Mouse (Mus musculus): ENCODE data around the gene Ubap2l.

DNA sequence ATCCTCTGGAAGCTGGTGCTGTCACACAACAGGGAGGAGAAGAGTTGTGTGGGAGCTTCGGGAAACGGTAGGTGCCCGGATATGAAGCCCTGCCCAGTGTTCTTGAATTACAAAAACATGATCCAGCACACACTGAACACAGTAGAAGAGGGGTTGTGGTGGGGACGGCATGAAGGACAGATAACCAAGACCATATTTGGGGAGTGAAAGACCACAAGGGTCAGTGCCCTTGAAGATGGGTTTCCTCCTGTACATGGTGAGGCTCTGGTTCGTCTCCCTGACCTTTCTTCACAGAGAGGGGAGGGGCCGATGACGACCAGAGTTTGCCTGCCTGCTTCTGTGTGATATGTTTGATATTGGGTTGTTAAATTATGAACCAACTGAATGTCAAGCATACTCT, 17.3 kb upstream of the Ubap2l start:
- TF ChIP-seq CTCF (IDR thresholded peaks at IDR 0.05; ENCODE audit: insufficient read depth, low read length) (no peak), POLR2A (IDR thresholded peaks at IDR 0.05; ENCODE audit: borderline replicate concordance, extremely low read depth, low read depth, low read length) (no peak)

Measured in lung, adult 2 months (tissue).